Mouse (Mus musculus): ENCODE results near the gene Csnk1d.

DNA sequence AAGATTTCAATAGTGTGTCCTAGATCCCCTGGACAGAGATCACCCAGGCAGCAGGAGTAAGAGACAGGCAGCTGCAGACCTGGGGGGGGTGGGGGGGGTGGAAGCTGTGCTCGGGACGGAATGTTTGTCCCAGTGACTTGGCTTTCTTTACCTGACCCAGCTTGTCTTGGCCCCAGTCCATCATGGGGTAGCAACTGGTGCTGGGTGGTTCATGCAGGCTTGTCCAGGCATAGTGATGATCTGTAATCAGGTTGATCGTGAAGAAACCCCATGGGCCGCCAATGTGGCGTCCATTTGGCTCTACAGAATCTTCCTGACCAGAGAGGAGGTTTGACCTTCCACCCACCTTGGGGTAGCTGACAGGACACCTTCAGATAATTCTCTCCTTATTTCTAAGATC, 45.2 kb downstream of the Csnk1d start:
- no peak for TF ChIP-seq POLR2AphosphoS5 (IDR thresholded peaks at IDR 0.05; ENCODE audit: insufficient replicate concordance, low read depth, low read length)
- TF ChIP-seq CTCF (IDR thresholded peaks at IDR 0.05; ENCODE audit: low read depth, low read length): no peak
